Comparison of ENCODE assay signal across 11 mouse cellular contexts in genomic region chr6:21999025-21999424, GRCm38 (mm10). TPM values are rescaled to one million over a fixed set of nuclear protein-coding genes. Genes with fewer than 3 reads are reported as not detected.
DNase-seq lines count a peak whose midpoint lies in the region; ATAC-seq and TF ChIP-seq lines count a peak whose summit lies in the region.
"Had no signal": no experiment of that assay in that cellular context is flagged by ENCODE, and none has a peak within 500 bp of the region (broad histone marks: within the 10 kb centered on the region; RNA-seq: fewer than 3 reads in every experiment).

No protein-coding gene starts in this region.

- H3K36me3 ChIP-seq in hindbrain, embryonic 15.5 days, result no peaks in the 10 kb centered on the region
- no peaks in the 10 kb centered on the region for H3K36me3 ChIP-seq in hindbrain, embryonic 12.5 days
- no peaks in the 10 kb centered on the region for H3K36me3 ChIP-seq in heart, embryonic 10.5 days
- H3K36me3 ChIP-seq in limb, embryonic 13.5 days, result peaks cover 9% of the 10 kb centered on the region
- H3K36me3 ChIP-seq: forebrain, embryonic 12.5 days; liver, embryonic 13.5 days had no signal

- H3K4me2 ChIP-seq in hindbrain, embryonic 15.5 days, result 0 out of 2 replicates have a peak overlapping the region, but pooled peaks have one; percentile 11
- H3K4me2 ChIP-seq in hindbrain, embryonic 12.5 days (replicated peaks), result no peak overlapping the region
- peak overlapping the region; percentile 41 for H3K4me2 ChIP-seq in limb, embryonic 13.5 days (replicated peaks)
- H3K4me2 ChIP-seq: forebrain, embryonic 12.5 days; liver, embryonic 13.5 days had no signal

- H3K27ac ChIP-seq in hindbrain, embryonic 15.5 days (replicated peaks), result no peak overlapping the region
- H3K27ac ChIP-seq in hindbrain, embryonic 12.5 days, result no peak overlapping the region
- H3K27ac ChIP-seq in heart, embryonic 10.5 days, result peak overlapping the region; percentile 44; the same call in 1 of the 2 replicates
- H3K27ac ChIP-seq in limb, embryonic 13.5 days, result peak overlapping the region; percentile 45; the same call in 1 of the 2 replicates
- H3K27ac ChIP-seq: forebrain, embryonic 12.5 days; liver, embryonic 13.5 days had no signal

- H3K4me3 ChIP-seq in hindbrain, embryonic 15.5 days, result no peak overlapping the region
- no peak overlapping the region for H3K4me3 ChIP-seq in hindbrain, embryonic 12.5 days
- peak overlapping the region; percentile 27; the same call in 1 of the 2 replicates for H3K4me3 ChIP-seq in heart, embryonic 10.5 days
- H3K4me3 ChIP-seq in limb, embryonic 13.5 days, result no peak overlapping the region
- H3K4me3 ChIP-seq: forebrain, embryonic 12.5 days; liver, embryonic 13.5 days had no signal

- ATAC-seq in hindbrain, embryonic 15.5 days (ENCODE audit: low FRiP score, low read depth), result no peak
- ATAC-seq in hindbrain, embryonic 12.5 days (ENCODE audit: low FRiP score), result no peak
- peak; percentile 54; the same call in 1 of the 2 replicates for ATAC-seq in limb, embryonic 13.5 days (ENCODE audit: low FRiP score, low read depth)

- no peak for TF ChIP-seq CTCF in brain, embryonic 14.5 days (IDR thresholded peaks at IDR 0.05; ENCODE audit: borderline replicate concordance, extremely low read depth, insufficient read depth, insufficient read length)

- WGBS in hindbrain, embryonic 15.5 days, result 55% methylated on average over 11 of the region's 11 CpGs
- WGBS in hindbrain, embryonic 12.5 days, result 57% methylated on average over 11 of the region's 11 CpGs
- 23% methylated on average over 11 of the region's 11 CpGs for WGBS in heart, embryonic 10.5 days
- 19% methylated on average over 11 of the region's 11 CpGs for WGBS in limb, embryonic 13.5 days

- H3K9me3 ChIP-seq in hindbrain, embryonic 15.5 days, result no peaks in the 10 kb centered on the region
- no peaks in the 10 kb centered on the region for H3K9me3 ChIP-seq in hindbrain, embryonic 12.5 days (replicated peaks)
- H3K9me3 ChIP-seq in heart, embryonic 10.5 days, result no peaks in the 10 kb centered on the region
- H3K9me3 ChIP-seq in limb, embryonic 13.5 days, result no peaks in the 10 kb centered on the region
- H3K9me3 ChIP-seq: forebrain, embryonic 12.5 days; liver, embryonic 13.5 days had no signal

- DNase-seq in brain, embryonic 14.5 days (ENCODE audit: low read depth), result peak; percentile 13
- no peak for DNase-seq in heart, embryonic 10.5 days (ENCODE audit: low spot score)
- DNase-seq in layer of hippocampus, postnatal 25 days (ENCODE audit: extremely low spot score in 1 of 2, low spot score in 1 of 2), result no peak
- DNase-seq in frontal cortex, postnatal 36 days (ENCODE audit: low spot score in 2 of 2), result no peak
- no peak for DNase-seq in cerebellum, adult 8-10 months
- DNase-seq: liver, embryonic 13.5 days; spleen, adult 18-20 months had no signal

- no peak overlapping the region for H3K9ac ChIP-seq in hindbrain, embryonic 15.5 days
- no peak overlapping the region for H3K9ac ChIP-seq in hindbrain, embryonic 12.5 days
- H3K9ac ChIP-seq in limb, embryonic 13.5 days, result no peak overlapping the region
- H3K9ac ChIP-seq: forebrain, embryonic 12.5 days; liver, embryonic 13.5 days had no signal

- H3K27me3 ChIP-seq in hindbrain, embryonic 15.5 days, result no peaks in the 10 kb centered on the region
- H3K27me3 ChIP-seq in hindbrain, embryonic 12.5 days, result no peaks in the 10 kb centered on the region; the same call in 1 of the 2 replicates
- H3K27me3 ChIP-seq in heart, embryonic 10.5 days (ENCODE audit: insufficient read depth, poor library complexity, severe bottlenecking), result no peaks in the 10 kb centered on the region
- H3K27me3 ChIP-seq in limb, embryonic 13.5 days, result no peaks in the 10 kb centered on the region
- H3K27me3 ChIP-seq: liver, embryonic 13.5 days had no signal

- TF ChIP-seq POLR2A in brain, embryonic 14.5 days (IDR thresholded peaks at IDR 0.05; ENCODE audit: borderline replicate concordance, extremely low read depth, insufficient read depth, insufficient read length, poor library complexity, severe bottlenecking), result no peak

- H3K4me1 ChIP-seq in hindbrain, embryonic 15.5 days (replicated peaks), result no peaks in the 10 kb centered on the region
- peaks cover 3% of the 10 kb centered on the region; the same call in 1 of the 2 replicates for H3K4me1 ChIP-seq in hindbrain, embryonic 12.5 days
- H3K4me1 ChIP-seq in heart, embryonic 10.5 days, result peaks cover 23% of the 10 kb centered on the region
- H3K4me1 ChIP-seq in limb, embryonic 13.5 days, result peaks cover 83% of the 10 kb centered on the region

RNA-seq across cellular contexts. Expression of gene Cped1, which starts 13.3 kb away (rescaled TPM):
- polyA plus RNA-seq in hindbrain, embryonic 15.5 days (2015; fragmentation: Nextera tagmentation; extraction: Ambion mirVana), result 3.7 and 4.6 TPM in 2 replicates
- 19.1 and 21.1 TPM in 2 replicates for polyA plus RNA-seq in hindbrain, embryonic 12.5 days (2016; fragmentation: Nextera tagmentation; extraction: Ambion mirVana)
- polyA plus RNA-seq in brain, embryonic 14.5 days (2012; rRNA removed), result 2.7 and 4.3 TPM in 2 replicates
- polyA plus RNA-seq in heart, embryonic 10.5 days (2016; fragmentation: Nextera tagmentation; extraction: Ambion mirVana), result 5.4 and 8.4 TPM in 2 replicates
- polyA plus RNA-seq in limb, embryonic 13.5 days (2015; fragmentation: Nextera tagmentation; extraction: Ambion mirVana), result 53.1 and 53.5 TPM in 2 replicates
- total RNA-seq in layer of hippocampus, postnatal 25 days (2021), result 1 to 10 TPM; 1.1 to 1.5 TPM

RNA-seq across cellular contexts. Expression of gene Ing3, which starts 49.7 kb away (rescaled TPM):
- 42.6 and 45.4 TPM in 2 replicates for polyA plus RNA-seq in hindbrain, embryonic 15.5 days (2015; fragmentation: Nextera tagmentation; extraction: Ambion mirVana)
- polyA plus RNA-seq in hindbrain, embryonic 12.5 days (2016; fragmentation: Nextera tagmentation; extraction: Ambion mirVana), result 49.5 and 52.3 TPM in 2 replicates
- polyA plus RNA-seq in brain, embryonic 14.5 days (2012; rRNA removed), result 20.1 and 21.2 TPM in 2 replicates
- 30.1 and 38.7 TPM in 2 replicates for polyA plus RNA-seq in heart, embryonic 10.5 days (2016; fragmentation: Nextera tagmentation; extraction: Ambion mirVana)
- polyA plus RNA-seq in limb, embryonic 13.5 days (2015; fragmentation: Nextera tagmentation; extraction: Ambion mirVana), result 70.2 and 70.9 TPM in 2 replicates
- total RNA-seq in layer of hippocampus, postnatal 25 days (2021), result 10 to 100 TPM; 26.6 to 28.1 TPM

Comparison
In these comparisons a context has a peak if more than half of its experiments do, and no peak if none do; other contexts are left out.
1. H3K27ac ChIP-seq: peak in heart, embryonic 10.5 days (single experiment) and limb, embryonic 13.5 days (single experiment); none in hindbrain, embryonic 15.5 days (single experiment) and hindbrain, embryonic 12.5 days (single experiment).